Mouse (Mus musculus): ENCODE data around the gene Ccdc188. TPM values are rescaled to one million over a fixed set of nuclear protein-coding genes. Genes with fewer than 3 reads are reported as not detected.

Gene Ccdc188
- polyA plus RNA-seq, 1 experiment from 2014 or later = not detected

- no peak overlapping the region for H3K27ac ChIP-seq (ENCODE audit: low read depth, low read length)
- H3K27me3 ChIP-seq (replicated peaks; ENCODE audit: control insufficient read depth, insufficient read depth, low read length) = peaks cover 6% of the 10 kb centered on the region; the same call in 1 of the 2 replicates
- peaks cover 12% of the 10 kb centered on the region for H3K4me1 ChIP-seq (replicated peaks; ENCODE audit: control insufficient read depth, insufficient read depth, low read length)
- no peak for ATAC-seq (replicated peaks; ENCODE audit: low FRiP score)
- H3K9me3 ChIP-seq (ENCODE audit: control insufficient read depth, low read length) = no peaks in the 10 kb centered on the region
- 23% methylated on average over 13 of the region's 13 CpGs for WGBS
- H3K9ac ChIP-seq (ENCODE audit: low read depth, low read length) = peak overlapping the region; percentile 72
- H3K4me3 ChIP-seq (ENCODE audit: low read depth, low read length) = peak overlapping the region; percentile 79
- DNase-seq (ENCODE audit: low spot score) = peak; percentile 54
- peaks cover 10% of the 10 kb centered on the region for H3K36me3 ChIP-seq (ENCODE audit: control insufficient read depth, insufficient read depth, low read length)
- peak overlapping the region; percentile 88 for H3K4me2 ChIP-seq
Observed at GRCm38 (mm10) chr16:18233919-18234670, 16.4 kb downstream of the Ccdc188 start.

- WGBS = under 1% methylated on average over 61 of the region's 79 CpGs
- peak; percentile 60 for ATAC-seq (replicated peaks; ENCODE audit: low FRiP score)
- H3K4me1 ChIP-seq (replicated peaks; ENCODE audit: control insufficient read depth, insufficient read depth, low read length) = peaks cover 12% of the 10 kb centered on the region
Observed at GRCm38 (mm10) chr16:18234671-18235388, 17.2 kb downstream of the Ccdc188 start, which contains the start of gene Zdhhc8. Gene Zdhhc8, minus strand, starts transcription at chr16:18235136.

GRCm38 (mm10) chr16:18235389-18236065, 17.8 kb downstream of the Ccdc188 start:
- ATAC-seq (replicated peaks; ENCODE audit: low FRiP score) = peak; percentile 33; the same call in 1 of the 2 replicates
- Histone ChIP-seq H3K4me3 (ENCODE audit: low read depth, low read length) (peak overlapping the region; percentile 79), H3K9ac (ENCODE audit: low read depth, low read length) (peak overlapping the region; percentile 72), H3K27me3 (replicated peaks; ENCODE audit: control insufficient read depth, insufficient read depth, low read length) (peaks cover 6% of the 10 kb centered on the region; the same call in 1 of the 2 replicates), H3K9me3 (ENCODE audit: control insufficient read depth, low read length) (no peaks in the 10 kb centered on the region), H3K4me2 (peak overlapping the region; percentile 88), H3K27ac (ENCODE audit: low read depth, low read length) (peak overlapping the region; percentile 63), H3K36me3 (ENCODE audit: control insufficient read depth, insufficient read depth, low read length) (peaks cover 20% of the 10 kb centered on the region), H3K4me1 (replicated peaks; ENCODE audit: control insufficient read depth, insufficient read depth, low read length) (peaks cover 12% of the 10 kb centered on the region)
- 8% methylated on average over 19 of the region's 19 CpGs for WGBS
- peak; percentile 73 for DNase-seq (ENCODE audit: low spot score)

More at GRCm38 (mm10) chr16:18234671-18235388, 17.2 kb downstream of the Ccdc188 start, which contains the start of gene Zdhhc8:
- Histone ChIP-seq H3K4me2 (peak within 1 kb of the TSS; percentile 88), H3K27ac (ENCODE audit: low read depth, low read length) (peak within 1 kb of the TSS; percentile 63), H3K9ac (ENCODE audit: low read depth, low read length) (peak within 1 kb of the TSS; percentile 72), H3K9me3 (ENCODE audit: control insufficient read depth, low read length) (no peaks in the 10 kb centered on the region), H3K4me3 (ENCODE audit: low read depth, low read length) (peak within 1 kb of the TSS; percentile 79), H3K27me3 (replicated peaks; ENCODE audit: control insufficient read depth, insufficient read depth, low read length) (peaks cover 6% of the 10 kb centered on the region; the same call in 1 of the 2 replicates), H3K36me3 (ENCODE audit: control insufficient read depth, insufficient read depth, low read length) (peaks cover 14% of the 10 kb centered on the region)
- DNase-seq (ENCODE audit: low spot score) = no peak

- Histone ChIP-seq H3K4me2 (no peak overlapping the region), H3K27ac (ENCODE audit: low read depth, low read length) (no peak overlapping the region), H3K4me1 (replicated peaks; ENCODE audit: control insufficient read depth, insufficient read depth, low read length) (peaks cover 12% of the 10 kb centered on the region), H3K9ac (ENCODE audit: low read depth, low read length) (no peak overlapping the region), H3K36me3 (ENCODE audit: control insufficient read depth, insufficient read depth, low read length) (peaks cover 34% of the 10 kb centered on the region), H3K9me3 (ENCODE audit: control insufficient read depth, low read length) (no peaks in the 10 kb centered on the region), H3K4me3 (ENCODE audit: low read depth, low read length) (no peak overlapping the region), H3K27me3 (replicated peaks; ENCODE audit: control insufficient read depth, insufficient read depth, low read length) (peaks cover 6% of the 10 kb centered on the region; the same call in 1 of the 2 replicates)
- DNase-seq (ENCODE audit: low spot score) = no peak
- ATAC-seq (replicated peaks; ENCODE audit: low FRiP score) = no peak
- WGBS = 73% methylated on average over 7 of the region's 7 CpGs
Observed at GRCm38 (mm10) chr16:18236676-18237501, 19.2 kb downstream of the Ccdc188 start.

- ATAC-seq (replicated peaks; ENCODE audit: low FRiP score) (no peak), DNase-seq (ENCODE audit: low spot score) (no peak)
- H3K36me3 ChIP-seq (ENCODE audit: control insufficient read depth, insufficient read depth, low read length) = peaks cover 80% of the 10 kb centered on the region
- WGBS = 92% methylated on average over 10 of the region's 10 CpGs
- H3K4me3 ChIP-seq (ENCODE audit: low read depth, low read length) = no peak overlapping the region
- no peak overlapping the region for H3K9ac ChIP-seq (ENCODE audit: low read depth, low read length)
- no peaks in the 10 kb centered on the region for H3K9me3 ChIP-seq (ENCODE audit: control insufficient read depth, low read length)
- H3K4me1 ChIP-seq (replicated peaks; ENCODE audit: control insufficient read depth, insufficient read depth, low read length) = peaks cover 2% of the 10 kb centered on the region; the same call in 1 of the 2 replicates
- H3K27ac ChIP-seq (ENCODE audit: low read depth, low read length) = no peak overlapping the region
- no peak overlapping the region for H3K4me2 ChIP-seq
- no peaks in the 10 kb centered on the region for H3K27me3 ChIP-seq (replicated peaks; ENCODE audit: control insufficient read depth, insufficient read depth, low read length)
Observed at GRCm38 (mm10) chr16:18241581-18241980, 23.9 kb downstream of the Ccdc188 start.

GRCm38 (mm10) chr16:18247521-18248399, 30.1 kb downstream of the Ccdc188 start:
- H3K27me3 ChIP-seq (replicated peaks; ENCODE audit: control insufficient read depth, insufficient read depth, low read length) = no peaks in the 10 kb centered on the region
- peaks cover 25% of the 10 kb centered on the region for H3K4me1 ChIP-seq (replicated peaks; ENCODE audit: control insufficient read depth, insufficient read depth, low read length)
- ATAC-seq (replicated peaks; ENCODE audit: low FRiP score) = no peak
- peak overlapping the region; percentile 98 for H3K4me3 ChIP-seq (ENCODE audit: low read depth, low read length)
- WGBS = under 1% methylated on average over 33 of the region's 33 CpGs
- H3K36me3 ChIP-seq (ENCODE audit: control insufficient read depth, insufficient read depth, low read length) = peaks cover 61% of the 10 kb centered on the region
- H3K4me2 ChIP-seq = peak overlapping the region; percentile 89
- no peaks in the 10 kb centered on the region for H3K9me3 ChIP-seq (ENCODE audit: control insufficient read depth, low read length)
- peak overlapping the region; percentile 92 for H3K27ac ChIP-seq (ENCODE audit: low read depth, low read length)
- H3K9ac ChIP-seq (ENCODE audit: low read depth, low read length) = peak overlapping the region; percentile 98
- DNase-seq (ENCODE audit: low spot score) = no peak
